Mouse (Mus musculus) MEL (cell line): ENCODE measurements around the gene Tmed10. TPM values are rescaled to one million over a fixed set of nuclear protein-coding genes. Genes with fewer than 3 reads are reported as not detected.

Experiments
- DNase-seq: peaks from one replicate; pipeline ENCODE4 v3.0.0; 2011; ENCODE audit warnings: low read depth, low spot score
- H3K27ac ChIP-seq: 2 replicates; pipeline ENCODE4 v1.5.1; 2012; ENCODE audit warnings: low read depth, mild to moderate bottlenecking, control low read depth, low read length, moderate library complexity; ENCODE audit not compliant: control insufficient read depth
- H3K27me3 ChIP-seq, 2 experiments: fragments of 150-350 bp in 1 of 2; sonication (generic) in 1 of 2; 2 replicates each; pipeline ENCODE4 v1.6.1; 2012; ENCODE audit warnings: low read length in 2 of 2, mild to moderate bottlenecking in 2 of 2, improper control_type of control experiment in 1 of 2, moderate library complexity in 1 of 2; ENCODE audit not compliant: insufficient read depth in 2 of 2, control insufficient read depth in 1 of 2
- H3K36me3 ChIP-seq, 2 experiments: 2 replicates each; pipeline ENCODE4 v1.6.1; 2012 to 2014; ENCODE audit warnings: low read length in 2 of 2, improper control_type of control experiment in 1 of 2, inconsistent platforms in 1 of 2, mild to moderate bottlenecking in 1 of 2; ENCODE audit not compliant: insufficient read depth in 2 of 2, control insufficient read depth in 1 of 2
- H3K4me1 ChIP-seq, 2 experiments: fragments of 150-350 bp in 1 of 2; sonication (generic) in 1 of 2; 2 replicates each; pipeline ENCODE4 v1.6.1; 2012; ENCODE audit warnings: low read length in 2 of 2, improper control_type of control experiment in 1 of 2, mild to moderate bottlenecking in 1 of 2; ENCODE audit not compliant: insufficient read depth in 2 of 2, control insufficient read depth in 1 of 2
- H3K4me3 ChIP-seq, 2 experiments: fragments of 150-350 bp in 1 of 2; sonication (generic) in 1 of 2; 2 replicates each; pipeline ENCODE4 v1.5.1; 2012; ENCODE audit warnings: low read depth in 2 of 2, low read length in 2 of 2, mild to moderate bottlenecking in 2 of 2, moderate library complexity in 2 of 2, control low read depth in 1 of 2, improper control_type of control experiment in 1 of 2; ENCODE audit not compliant: control insufficient read depth in 1 of 2, insufficient read depth in 1 of 2
- H3K79me2 ChIP-seq: 2 replicates; pipeline ENCODE4 v1.6.1; 2012; ENCODE audit warnings: mild to moderate bottlenecking, low read length, moderate library complexity; ENCODE audit not compliant: control insufficient read depth, poor library complexity, insufficient read depth
- H3K9ac ChIP-seq: 2 replicates; pipeline ENCODE4 v1.6.1; 2012; ENCODE audit warnings: low read depth, mild to moderate bottlenecking, control low read depth, low read length, moderate library complexity; ENCODE audit not compliant: control insufficient read depth, poor library complexity, severe bottlenecking
- H3K9me3 ChIP-seq: fragments of 150-350 bp; sonication (generic); replicated peaks from 2 replicates; pipeline ENCODE4 v1.6.1; 2012; ENCODE audit warnings: mild to moderate bottlenecking, low read length, improper control_type of control experiment, moderate library complexity; ENCODE audit not compliant: insufficient read depth
- BHLHE40 ChIP-seq: IDR thresholded peaks from 2 replicates; pipeline ENCODE4 v1.6.1; 2012; ENCODE audit warnings: low read depth, mild to moderate bottlenecking, inconsistent platforms, low read length, improper control_type of control experiment, borderline replicate concordance
- CHD1 ChIP-seq: IDR thresholded peaks from 2 replicates; pipeline ENCODE4 v1.6.1; 2012; ENCODE audit warnings: low read depth, mild to moderate bottlenecking, inconsistent platforms, low read length, improper control_type of control experiment
- CHD2 ChIP-seq: IDR thresholded peaks from 2 replicates; pipeline ENCODE4 v1.6.1; 2011; ENCODE audit warnings: low read length, improper control_type of control experiment
- CTCF ChIP-seq, 3 experiments: IDR thresholded peaks in 2 of 3; conservative IDR thresholded peaks in 1 of 3; 2 replicates each; pipeline ENCODE4 v1.5.1; 2011 to 2012; ENCODE audit warnings: low read length in 3 of 3, low read depth in 2 of 3, mild to moderate bottlenecking in 2 of 3, improper control_type of control experiment in 1 of 3, inconsistent platforms in 1 of 3, mixed read lengths in 1 of 3, moderate library complexity in 1 of 3; ENCODE audit not compliant: control insufficient read depth in 1 of 3, insufficient read depth in 1 of 3, poor library complexity in 1 of 3, severe bottlenecking in 1 of 3
- ELF1 ChIP-seq: IDR thresholded peaks from 2 replicates; pipeline ENCODE4 v1.6.1; 2014; ENCODE audit warnings: low read depth, mild to moderate bottlenecking, inconsistent platforms, low read length, improper control_type of control experiment, moderate library complexity
- EP300 ChIP-seq, 2 experiments: IDR thresholded peaks; 2 replicates each; pipeline ENCODE4 v1.6.1; 2011; ENCODE audit warnings: improper control_type of control experiment in 2 of 2, low read length in 2 of 2, low read depth in 1 of 2, mild to moderate bottlenecking in 1 of 2
- ETS1 ChIP-seq: IDR thresholded peaks from 2 replicates; pipeline ENCODE4 v1.6.1; 2012; ENCODE audit warnings: low read depth, mild to moderate bottlenecking, inconsistent platforms, low read length, improper control_type of control experiment, moderate library complexity
- GABPA ChIP-seq: IDR thresholded peaks from 2 replicates; pipeline ENCODE4 v1.6.1; 2012; ENCODE audit warnings: low read depth, mild to moderate bottlenecking, inconsistent platforms, low read length, improper control_type of control experiment, moderate library complexity
- GATA1 ChIP-seq: IDR thresholded peaks from 2 replicates; pipeline ENCODE4 v1.6.1; 2011; ENCODE audit warnings: low read depth, low read length, improper control_type of control experiment
- HCFC1 ChIP-seq: IDR thresholded peaks from 2 replicates; pipeline ENCODE4 v1.6.1; 2012; ENCODE audit warnings: low read depth, mild to moderate bottlenecking, inconsistent platforms, low read length, improper control_type of control experiment, moderate library complexity
- KAT2A ChIP-seq: conservative IDR thresholded peaks from 2 replicates; pipeline ENCODE4 v1.6.1; 2012; ENCODE audit warnings: low read depth, low read length, improper control_type of control experiment, inconsistent platforms
- MAFK ChIP-seq: IDR thresholded peaks from 2 replicates; pipeline ENCODE4 v1.6.1; 2011; ENCODE audit warnings: low read depth, mild to moderate bottlenecking, low read length, improper control_type of control experiment, borderline replicate concordance
- MAX ChIP-seq: IDR thresholded peaks from 2 replicates; pipeline ENCODE4 v1.6.1; 2011; ENCODE audit warnings: low read length, improper control_type of control experiment
- MAZ ChIP-seq: IDR thresholded peaks from 2 replicates; pipeline ENCODE4 v1.6.1; 2012; ENCODE audit warnings: low read depth, mild to moderate bottlenecking, inconsistent platforms, low read length, improper control_type of control experiment
- MEF2A ChIP-seq: IDR thresholded peaks from 2 replicates; pipeline ENCODE4 v1.6.1; 2014; ENCODE audit warnings: low read depth, mild to moderate bottlenecking, inconsistent platforms, low read length, improper control_type of control experiment; ENCODE audit not compliant: poor library complexity, insufficient replicate concordance, severe bottlenecking; ENCODE audit errors: extremely low read depth
- MXI1 ChIP-seq: IDR thresholded peaks from 2 replicates; pipeline ENCODE4 v1.6.1; 2011; ENCODE audit warnings: mild to moderate bottlenecking, low read depth, low read length, improper control_type of control experiment
- MYB ChIP-seq: IDR thresholded peaks from 2 replicates; pipeline ENCODE4 v1.6.1; 2011; ENCODE audit warnings: mild to moderate bottlenecking, low read depth, low read length, improper control_type of control experiment
- MYC ChIP-seq: IDR thresholded peaks from 2 replicates; pipeline ENCODE4 v1.6.1; 2011; ENCODE audit warnings: low read depth, mild to moderate bottlenecking, low read length, improper control_type of control experiment, moderate library complexity
- NELFE ChIP-seq: IDR thresholded peaks from 2 replicates; pipeline ENCODE4 v1.6.1; 2011; ENCODE audit warnings: low read depth, low read length, improper control_type of control experiment
- NRF1 ChIP-seq: IDR thresholded peaks from 2 replicates; pipeline ENCODE4 v1.6.1; 2014; ENCODE audit warnings: low read depth, mild to moderate bottlenecking, inconsistent platforms, low read length, improper control_type of control experiment, moderate library complexity; ENCODE audit not compliant: poor library complexity, insufficient read depth, severe bottlenecking
- POLR2A ChIP-seq, 2 experiments: IDR thresholded peaks; 2 replicates each; pipeline ENCODE4 v1.6.1; 2011 to 2012; ENCODE audit warnings: low read length in 2 of 2, mild to moderate bottlenecking in 2 of 2, control low read depth in 1 of 2, improper control_type of control experiment in 1 of 2, low read depth in 1 of 2, moderate library complexity in 1 of 2; ENCODE audit not compliant: control insufficient read depth in 1 of 2, insufficient read depth in 1 of 2, poor library complexity in 1 of 2
- POLR2AphosphoS5 ChIP-seq: IDR thresholded peaks from 2 replicates; pipeline ENCODE4 v1.6.1; 2012; ENCODE audit warnings: low read depth, borderline replicate concordance, mild to moderate bottlenecking, inconsistent platforms, low read length, moderate library complexity, mixed read lengths
- RAD21 ChIP-seq: IDR thresholded peaks from 2 replicates; pipeline ENCODE4 v1.6.1; 2011; ENCODE audit warnings: mild to moderate bottlenecking, low read depth, low read length, improper control_type of control experiment
- RCOR1 ChIP-seq: IDR thresholded peaks from 2 replicates; pipeline ENCODE4 v1.6.1; 2012; ENCODE audit warnings: low read depth, mild to moderate bottlenecking, inconsistent platforms, low read length, improper control_type of control experiment
- SIN3A ChIP-seq: IDR thresholded peaks from 2 replicates; pipeline ENCODE4 v1.6.1; 2012; ENCODE audit warnings: low read length, improper control_type of control experiment, inconsistent platforms
- TAL1 ChIP-seq: IDR thresholded peaks from 2 replicates; pipeline ENCODE4 v1.6.1; 2012; ENCODE audit warnings: mild to moderate bottlenecking, inconsistent platforms, low read length, moderate library complexity, mixed read lengths
- TBP ChIP-seq: IDR thresholded peaks from 2 replicates; pipeline ENCODE4 v1.8.0; 2011; ENCODE audit warnings: low read depth, low read length, improper control_type of control experiment
- TCF12 ChIP-seq: IDR thresholded peaks from 2 replicates; pipeline ENCODE4 v1.6.1; 2014; ENCODE audit warnings: low read depth, mild to moderate bottlenecking, inconsistent platforms, low read length, improper control_type of control experiment, moderate library complexity
- USF1 ChIP-seq: IDR thresholded peaks from 2 replicates; pipeline ENCODE4 v1.6.1; 2014; ENCODE audit warnings: low read depth, mild to moderate bottlenecking, inconsistent platforms, low read length, improper control_type of control experiment, moderate library complexity
- ZC3H11A ChIP-seq: IDR thresholded peaks from 2 replicates; pipeline ENCODE4 v1.6.1; 2012; ENCODE audit warnings: low read depth, mild to moderate bottlenecking, inconsistent platforms, low read length, improper control_type of control experiment
- ZKSCAN1 ChIP-seq: IDR thresholded peaks from 2 replicates; pipeline ENCODE4 v1.6.1; 2012; ENCODE audit warnings: low read depth, mild to moderate bottlenecking, inconsistent platforms, low read length, improper control_type of control experiment, moderate library complexity
- ZMIZ1 ChIP-seq: IDR thresholded peaks from 2 replicates; pipeline ENCODE4 v1.6.1; 2012; ENCODE audit warnings: low read depth, mild to moderate bottlenecking, inconsistent platforms, low read length, improper control_type of control experiment, moderate library complexity
- ZNF384 ChIP-seq: IDR thresholded peaks from 2 replicates; pipeline ENCODE4 v1.6.1; 2012; ENCODE audit warnings: low read depth, mild to moderate bottlenecking, inconsistent platforms, low read length, improper control_type of control experiment
- polyA plus RNA-seq, 2 experiments: library from polyadenylated mRNA; stranded (reverse) in 1 of 2; unstranded in 1 of 2; fragments of >175 nt in 1 of 2; fragments of >200 nt in 1 of 2; gene quantifications; 2 replicates each; pipeline versions ENCODE4 v1.2.1 to v1.2.4; 2012; ENCODE audit warnings: low replicate concordance in 2 of 2, low read depth in 1 of 2; ENCODE audit not compliant: insufficient read length in 2 of 2, insufficient read depth in 1 of 2, missing spikeins in 1 of 2
- total RNA-seq: library from RNA; depleted of rRNA; stranded (reverse); fragments of 300-350 nt; gene quantifications from 2 replicates; pipeline ENCODE4 v1.2.3, GENCODE M21; 2012

The Tmed10 gene
- total and polyA plus RNA-seq, 3 experiments = 45.7 to 229 (median 60.2) TPM

GRCm38 (mm10) chr12:85389204-85390185, 14.8 kb upstream of the Tmed10 start:
- TF ChIP-seq ELF1 (peak; percentile 63), BHLHE40 (no peak), ZNF384 (peak; percentile 18; the same call in 1 of the 2 replicates), ZMIZ1 (no peak), CHD1 (no peak), ETS1 (peak; percentile 64; the same call in 1 of the 2 replicates), TBP (peak; percentile 58; the same call in 1 of the 2 replicates), SIN3A (peak; percentile 66), POLR2A (IDR thresholded peaks at IDR 0.05; ENCODE audit: control insufficient read depth in 1 of 2, insufficient read depth in 1 of 2, low read depth in 1 of 2, low read length in 2 of 2, poor library complexity in 1 of 2) (peak; percentile 13 to 48; a peak in 1 of 4 replicates), MAZ (no peak), MYB (peak; percentile 36), KAT2A (no peak), MYC (0 out of 2 replicates have a peak, but pooled peaks have one; percentile 44), NRF1 (no peak), NELFE (no peak), USF1 (0 out of 2 replicates have a peak, but pooled peaks have one; percentile 3), POLR2AphosphoS5 (no peak), MXI1 (0 out of 2 replicates have a peak, but pooled peaks have one; percentile 54), GABPA (no peak), HCFC1 (0 out of 2 replicates have a peak, but pooled peaks have one; percentile 52), RAD21 (no peak), ZKSCAN1 (no peak), ZC3H11A (no peak), TAL1 (0 out of 2 replicates have a peak, but pooled peaks have one; percentile 14), MAX (peak; percentile 26; the same call in 1 of the 2 replicates), CHD2 (no peak; the same call in 1 of the 2 replicates), GATA1 (peak; percentile 94), CTCF (IDR thresholded peaks at IDR 0.05 in 2 of 3, conservative IDR thresholded peaks at IDR 0.05 in 1 of 3; ENCODE audit: control insufficient read depth in 1 of 3, insufficient read depth in 1 of 3, low read depth in 2 of 3, low read length in 3 of 3, poor library complexity in 1 of 3, severe bottlenecking in 1 of 3) (no peak), MAFK (no peak), TCF12 (peak; percentile 69), RCOR1 (peak; percentile 90), EP300 (IDR thresholded peaks at IDR 0.05; ENCODE audit: low read depth in 1 of 2, low read length in 2 of 2) (peak; percentile 73 to 84), MEF2A (no peak)
- Histone ChIP-seq H3K79me2 (no peaks in the 10 kb centered on the region), H3K9ac (peak overlapping the region; percentile 51), H3K27me3 (no peaks in the 10 kb centered on the region), H3K36me3 (peaks cover 0 to 22% of the 10 kb centered on the region in 2 experiments; a peak in 2 of 4 replicates), H3K4me1 (peaks cover 6 to 29% of the 10 kb centered on the region in 2 experiments), H3K4me3 (peak overlapping the region; percentile 24 to 29), H3K9me3 (no peaks in the 10 kb centered on the region), H3K27ac (peak overlapping the region; percentile 80)
- DNase-seq = peak; percentile 86
